Mouse (Mus musculus) gastrocnemius, postnatal 4 days (tissue): ENCODE data around the gene Gm11569. TPM values are rescaled to one million over a fixed set of nuclear protein-coding genes. Genes with fewer than 3 reads are reported as not detected.
"Not testable (repeated sequence)": the region's sequence is repeated elsewhere in the genome, so short reads cannot be mapped to it uniquely, and the experiment has no call there.

Source experiments
- DNase-seq, 2 experiments: peaks; one replicate each; pipeline ENCODE4 v3.0.0; 2021 to 2022; ENCODE audit warnings: low spot score in 2 of 2, mixed read lengths in 2 of 2
- long read RNA-seq, 2 experiments: library from polyadenylated mRNA; stranded (forward); transcript quantifications; one replicate each; pipeline ENCODE4 v2.0.0; 2021
- total RNA-seq, 2 experiments: library from RNA; stranded (reverse); gene quantifications; 2 replicates each; pipeline ENCODE4 v1.2.3; 2021

The Gm11569 gene
- not detected for total RNA-seq
- long read RNA-seq, experiment 1: 0 reads
- long read RNA-seq, experiment 2: 0 reads

- not testable (repeated sequence) for DNase-seq
Measured at GRCm38 (mm10) chr11:99798832-99799231, at the start of gene Gm11569. Gene Gm11569 (minus strand): TSS chr11:99798932.

- no peak for DNase-seq
Measured at GRCm38 (mm10) chr11:99846746-99847145, 48.0 kb upstream of the Gm11569 start.

GRCm38 (mm10) chr11:99842185-99842584 is 43.5 kb upstream of the Gm11569 start:
- no peak for DNase-seq

- no peak for DNase-seq
Measured at GRCm38 (mm10) chr11:99837966-99838365, 39.2 kb upstream of the Gm11569 start, which contains the start of gene 2300003K06Rik. Gene 2300003K06Rik (minus strand): TSS chr11:99838066.

GRCm38 (mm10) chr11:99815566-99815965 is 16.8 kb upstream of the Gm11569 start, which contains the start of gene Gm11564:
Gene Gm11564 (minus strand): TSS chr11:99815666.
- DNase-seq: not testable (repeated sequence)

GRCm38 (mm10) chr11:99809792-99810191 is 11.1 kb upstream of the Gm11569 start, which contains the start of gene Krtap4-13:
Gene Krtap4-13 (minus strand): TSS chr11:99809892.
- not testable (repeated sequence) for DNase-seq

- not testable (repeated sequence) for DNase-seq
Measured at GRCm38 (mm10) chr11:99804346-99804745, 5.6 kb upstream of the Gm11569 start, which contains the start of gene Gm11554. Gene Gm11554 (minus strand): TSS chr11:99804446.

- DNase-seq: no peak
Measured at GRCm38 (mm10) chr11:99793367-99793766, 5.4 kb downstream of the Gm11569 start, which contains the start of gene Gm11596. Gene Gm11596 (minus strand): TSS chr11:99793467.

- not testable (repeated sequence) for DNase-seq
Measured at GRCm38 (mm10) chr11:99784900-99785299, 13.8 kb downstream of the Gm11569 start, which contains the start of gene Krtap4-9. Gene Krtap4-9 (plus strand): TSS chr11:99785200.

GRCm38 (mm10) chr11:99780604-99781003 is 18.1 kb downstream of the Gm11569 start, which contains the start of gene Krtap4-8:
Gene Krtap4-8 (minus strand): TSS chr11:99780704.
- no peak for DNase-seq

GRCm38 (mm10) chr11:99778401-99778800 is 20.3 kb downstream of the Gm11569 start:
- no peak for DNase-seq

GRCm38 (mm10) chr11:99772813-99773212 is 25.9 kb downstream of the Gm11569 start, which contains the start of gene Gm11595:
Gene Gm11595 (minus strand): TSS chr11:99772913.
- DNase-seq: not testable (repeated sequence)

GRCm38 (mm10) chr11:99768410-99768809 is 30.3 kb downstream of the Gm11569 start:
- DNase-seq: no peak

GRCm38 (mm10) chr11:99758877-99759276 is 39.9 kb downstream of the Gm11569 start:
- DNase-seq: no peak

Other genes starting within 250 kb of the Gm11569 start
- gene Krtap3-3, start 248.1 kb downstream of the Gm11569 start, total RNA-seq: not detected
- gene Krtap3-2, start 242.1 kb downstream of the Gm11569 start, total RNA-seq: not detected
- not detected for gene Gm11939, start 239.5 kb downstream of the Gm11569 start, total RNA-seq
- gene Krtap3-1, start 232.3 kb downstream of the Gm11569 start, total RNA-seq: not detected
- gene Krtap1-5, start 217.9 kb downstream of the Gm11569 start, total RNA-seq: not detected
- gene Krtap1-4, start 215.3 kb downstream of the Gm11569 start, total RNA-seq: not detected
- gene Krtap1-3, start 207.6 kb downstream of the Gm11569 start, total RNA-seq: not detected
- not detected for gene Krtap9-3, start 200.8 kb downstream of the Gm11569 start, total RNA-seq
- gene Gm11938, start 195.6 kb downstream of the Gm11569 start, total RNA-seq: not detected
- not detected for gene Gm11937, start 188.7 kb downstream of the Gm11569 start, total RNA-seq
- not detected for gene Krtap2-4, start 184.1 kb downstream of the Gm11569 start, total RNA-seq
- not detected for gene Gm11562, start 178.5 kb downstream of the Gm11569 start, total RNA-seq
- not detected for gene Krtap4-1, start 170.7 kb downstream of the Gm11569 start, total RNA-seq
- gene Krtap4-2, start 163.8 kb downstream of the Gm11569 start, total RNA-seq: not detected
- not detected for gene Krtap4-7, start 154.8 kb downstream of the Gm11569 start, total RNA-seq
- not detected for gene Gm11555, start 148.7 kb downstream of the Gm11569 start, total RNA-seq
- gene Gm11563, start 140.0 kb downstream of the Gm11569 start, total RNA-seq: not detected
- gene Krtap4-6, start 133.0 kb downstream of the Gm11569 start, total RNA-seq: not detected
- gene Gm14190, start 108.2 kb downstream of the Gm11569 start, total RNA-seq: not detected
- not detected for gene Gm14180, start 64.6 kb downstream of the Gm11569 start, total RNA-seq
- not detected for gene Gm11595, start 26.0 kb downstream of the Gm11569 start, total RNA-seq
- gene Krtap4-8, start 18.2 kb downstream of the Gm11569 start, total RNA-seq: not detected
- not detected for gene Krtap4-9, start 13.7 kb downstream of the Gm11569 start, total RNA-seq
- gene Gm11596, start 5.5 kb downstream of the Gm11569 start, total RNA-seq: not detected
- not detected for gene Gm11554, start 5.5 kb upstream of the Gm11569 start, total RNA-seq
- gene Krtap4-13, start 11.0 kb upstream of the Gm11569 start, total RNA-seq: not detected
- not detected for gene Gm11564, start 16.7 kb upstream of the Gm11569 start, total RNA-seq
- not detected for gene 2300003K06Rik, start 39.1 kb upstream of the Gm11569 start, total RNA-seq
- not detected for gene Krtap4-16, start 52.7 kb upstream of the Gm11569 start, total RNA-seq
- not detected for gene Gm11568, start 59.0 kb upstream of the Gm11569 start, total RNA-seq
- gene Gm11559, start 65.5 kb upstream of the Gm11569 start, total RNA-seq: not detected
- gene Krtap9-1, start 74.5 kb upstream of the Gm11569 start, total RNA-seq: not detected
- gene Gm11567, start 80.3 kb upstream of the Gm11569 start, total RNA-seq: not detected
- not detected for gene Krtap31-1, start 109.0 kb upstream of the Gm11569 start, total RNA-seq
- not detected for gene Gm11565, start 115.8 kb upstream of the Gm11569 start, total RNA-seq
- not detected for gene Krtap31-2, start 137.4 kb upstream of the Gm11569 start, total RNA-seq
- gene Krtap9-5, start 149.5 kb upstream of the Gm11569 start, total RNA-seq: not detected
- gene Krtap29-1, start 180.1 kb upstream of the Gm11569 start, total RNA-seq: not detected
- gene Krtap16-1, start 187.7 kb upstream of the Gm11569 start, total RNA-seq: not detected
- not detected for gene Krtap17-1, start 195.1 kb upstream of the Gm11569 start, total RNA-seq
- gene Krt33a, start 217.3 kb upstream of the Gm11569 start, total RNA-seq: not detected
- under 1 TPM in 1 of 2 experiments, not detected in 1; 0.22 TPM for gene Krt33b, start 230.9 kb upstream of the Gm11569 start, total RNA-seq
- not detected for gene Krt34, start 242.6 kb upstream of the Gm11569 start, total RNA-seq